In the genomic region with DNA sequence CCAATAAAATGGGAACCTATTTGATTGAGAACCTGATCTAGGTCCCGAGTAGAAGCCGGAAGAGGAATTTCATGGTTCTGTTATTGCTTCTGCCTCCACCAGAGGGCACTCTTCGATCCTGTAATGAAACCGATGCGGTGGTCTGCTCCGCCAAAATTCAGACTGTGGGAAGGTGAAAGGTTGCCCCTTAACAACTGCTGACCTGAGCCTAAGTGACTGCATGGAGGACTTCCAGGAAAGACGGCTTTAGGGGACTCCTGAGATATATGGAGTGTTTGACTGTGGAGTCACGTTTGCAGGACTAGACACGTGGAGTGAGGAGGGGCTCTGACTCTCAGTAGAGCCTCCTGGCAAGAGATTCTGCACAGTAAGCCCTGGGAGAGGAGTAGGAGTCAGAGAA, we compare ENCODE assay signal across 8 mouse cellular contexts.
DNase-seq lines count a peak whose midpoint lies in the region; ATAC-seq and TF ChIP-seq lines count a peak whose summit lies in the region.

No protein-coding gene starts in this region.

- H3K4me1 ChIP-seq in spleen, adult 2 months (ENCODE audit: control insufficient read depth, insufficient read depth, insufficient read length), result no peaks in the 10 kb centered on the region
- H3K4me1 ChIP-seq in forebrain, embryonic 15.5 days, result peaks cover 7% of the 10 kb centered on the region
- peaks cover 6% of the 10 kb centered on the region for H3K4me1 ChIP-seq in hindbrain, embryonic 16.5 days (ENCODE audit: control insufficient read depth, insufficient read depth, low read depth, low read length)
- H3K4me1 ChIP-seq in limb, embryonic 13.5 days, result peaks cover 13% of the 10 kb centered on the region
- no peaks in the 10 kb centered on the region for H3K4me1 ChIP-seq in midbrain, postnatal 0 days (ENCODE audit: insufficient read depth, low read length)

- peak; percentile 20; the same call in 1 of the 2 replicates for TF ChIP-seq CTCF in spleen, adult 2 months (IDR thresholded peaks at IDR 0.05; ENCODE audit: extremely low read depth, insufficient read depth, insufficient read length, insufficient replicate concordance)
- peak; percentile 88 for TF ChIP-seq CTCF in midbrain, postnatal 0 days (IDR thresholded peaks at IDR 0.05)

- peak overlapping the region; percentile 39 for H3K4me2 ChIP-seq in forebrain, embryonic 15.5 days (replicated peaks)
- peak overlapping the region; percentile 51 for H3K4me2 ChIP-seq in hindbrain, embryonic 16.5 days (ENCODE audit: low read length)
- H3K4me2 ChIP-seq in limb, embryonic 13.5 days (replicated peaks), result peak overlapping the region; percentile 55
- H3K4me2 ChIP-seq in midbrain, postnatal 0 days (ENCODE audit: low read depth, low read length, poor library complexity, severe bottlenecking), result peak overlapping the region; percentile 46

- H3K36me3 ChIP-seq in spleen, adult 2 months (ENCODE audit: control insufficient read depth, insufficient read depth, low read length), result no peaks in the 10 kb centered on the region
- no peaks in the 10 kb centered on the region for H3K36me3 ChIP-seq in forebrain, embryonic 15.5 days
- H3K36me3 ChIP-seq in hindbrain, embryonic 16.5 days (ENCODE audit: control insufficient read depth, insufficient read depth, low read length), result no peaks in the 10 kb centered on the region
- no peaks in the 10 kb centered on the region for H3K36me3 ChIP-seq in limb, embryonic 13.5 days
- no peaks in the 10 kb centered on the region for H3K36me3 ChIP-seq in midbrain, postnatal 0 days (ENCODE audit: insufficient read depth, low read length)

- TF ChIP-seq POLR2A in spleen, adult 2 months (IDR thresholded peaks at IDR 0.05; ENCODE audit: low read depth, low read length), result no peak

- WGBS in spleen, adult 2 months, result 9% methylated on average over 9 of the region's 9 CpGs
- 6% methylated on average over 9 of the region's 9 CpGs for WGBS in forebrain, embryonic 15.5 days
- 7% methylated on average over 9 of the region's 9 CpGs for WGBS in hindbrain, embryonic 16.5 days
- WGBS in limb, embryonic 13.5 days, result 5% methylated on average over 9 of the region's 9 CpGs
- WGBS in midbrain, postnatal 0 days, result 6% methylated on average over 9 of the region's 9 CpGs

- DNase-seq in spleen, adult 2 months (ENCODE audit: low read depth in 1 of 2, low spot score in 2 of 2), result peak in 1 of 2 experiments; percentile 13
- no peak for DNase-seq in spleen, adult 12 weeks (ENCODE audit: low spot score)
- DNase-seq in cerebellum, adult 11-12 months, result peak; percentile 19
- peak; percentile 66 for DNase-seq in midbrain, postnatal 0 days (ENCODE audit: low spot score)
- peak; percentile 48 for DNase-seq in thymus, postnatal 14 days

- no peak overlapping the region for H3K27ac ChIP-seq in spleen, adult 2 months (ENCODE audit: insufficient read depth, low read length)
- no peak overlapping the region for H3K27ac ChIP-seq in forebrain, embryonic 15.5 days (replicated peaks)
- no peak overlapping the region for H3K27ac ChIP-seq in hindbrain, embryonic 16.5 days (ENCODE audit: low read depth, low read length)
- no peak overlapping the region for H3K27ac ChIP-seq in limb, embryonic 13.5 days
- H3K27ac ChIP-seq in midbrain, postnatal 0 days (ENCODE audit: low read depth, low read length), result no peak overlapping the region

- no peak overlapping the region for H3K9ac ChIP-seq in forebrain, embryonic 15.5 days (replicated peaks)
- H3K9ac ChIP-seq in hindbrain, embryonic 16.5 days (ENCODE audit: low read depth, low read length), result no peak overlapping the region
- no peak overlapping the region for H3K9ac ChIP-seq in limb, embryonic 13.5 days
- no peak overlapping the region for H3K9ac ChIP-seq in midbrain, postnatal 0 days (replicated peaks; ENCODE audit: low read length, poor library complexity, severe bottlenecking)

- ATAC-seq in forebrain, embryonic 15.5 days (replicated peaks), result peak; percentile 62
- peak; percentile 50; the same call in 1 of the 2 replicates for ATAC-seq in hindbrain, embryonic 16.5 days
- ATAC-seq in limb, embryonic 13.5 days (ENCODE audit: low FRiP score, low read depth), result no peak
- no peak for ATAC-seq in midbrain, postnatal 0 days (ENCODE audit: low FRiP score)

- no peak overlapping the region for H3K4me3 ChIP-seq in spleen, adult 2 months (ENCODE audit: extremely low read depth, insufficient read depth, insufficient read length)
- no peak overlapping the region for H3K4me3 ChIP-seq in forebrain, embryonic 15.5 days
- peak overlapping the region; percentile 19; the same call in 1 of the 2 replicates for H3K4me3 ChIP-seq in hindbrain, embryonic 16.5 days (ENCODE audit: low read length)
- H3K4me3 ChIP-seq in limb, embryonic 13.5 days, result 0 out of 2 replicates have a peak overlapping the region, but pooled peaks have one; percentile 20
- H3K4me3 ChIP-seq in midbrain, postnatal 0 days (ENCODE audit: low read depth, low read length), result no peak overlapping the region

- no peaks in the 10 kb centered on the region for H3K27me3 ChIP-seq in spleen, adult 2 months (ENCODE audit: control insufficient read depth, insufficient read depth, low read length)
- no peaks in the 10 kb centered on the region for H3K27me3 ChIP-seq in forebrain, embryonic 15.5 days
- no peaks in the 10 kb centered on the region for H3K27me3 ChIP-seq in hindbrain, embryonic 16.5 days (replicated peaks; ENCODE audit: control insufficient read depth, insufficient read depth, low read length)
- 0 out of 2 replicates have a peak, but pooled peaks cover 4% of the 10 kb centered on the region for H3K27me3 ChIP-seq in limb, embryonic 13.5 days
- 0 out of 2 replicates have a peak, but pooled peaks cover 3% of the 10 kb centered on the region for H3K27me3 ChIP-seq in midbrain, postnatal 0 days (ENCODE audit: insufficient read depth, low read length)

- no peaks in the 10 kb centered on the region for H3K9me3 ChIP-seq in forebrain, embryonic 15.5 days
- no peaks in the 10 kb centered on the region for H3K9me3 ChIP-seq in hindbrain, embryonic 16.5 days (ENCODE audit: control insufficient read depth, low read length)
- H3K9me3 ChIP-seq in limb, embryonic 13.5 days, result no peaks in the 10 kb centered on the region
- H3K9me3 ChIP-seq in midbrain, postnatal 0 days (ENCODE audit: low read length), result no peaks in the 10 kb centered on the region

Comparison
In these comparisons a context has a peak if more than half of its experiments do, and no peak if none do; other contexts are left out.
1. H3K4me3 ChIP-seq: peak in hindbrain, embryonic 16.5 days (single experiment) and limb, embryonic 13.5 days (single experiment); none in spleen, adult 2 months (single experiment), forebrain, embryonic 15.5 days (single experiment) and midbrain, postnatal 0 days (single experiment).
2. ATAC-seq: peak in forebrain, embryonic 15.5 days (single experiment) and hindbrain, embryonic 16.5 days (single experiment); none in limb, embryonic 13.5 days (single experiment) and midbrain, postnatal 0 days (single experiment).
3. Peak in every context shown above with its lines, with median percentiles within 50 percentile points of each other: H3K4me2 ChIP-seq.